Mouse (Mus musculus): ENCODE measurements around the gene Pla2g4a. TPM values are rescaled to one million over a fixed set of nuclear protein-coding genes. Genes with fewer than 3 reads are reported as not detected.

The Pla2g4a gene
- polyA plus RNA-seq, 1 experiment: 1.4 TPM

- DNase-seq (ENCODE audit: low read depth): no peak
- TF ChIP-seq CTCF (IDR thresholded peaks at IDR 0.05; ENCODE audit: borderline replicate concordance, extremely low read depth, insufficient read depth, insufficient read length) (no peak), POLR2A (IDR thresholded peaks at IDR 0.05; ENCODE audit: borderline replicate concordance, extremely low read depth, insufficient read depth, insufficient read length, poor library complexity, severe bottlenecking) (no peak)
Measured at GRCm38 (mm10) chr1:149840961-149841416, 120.1 kb downstream of the Pla2g4a start.

- TF ChIP-seq POLR2A (IDR thresholded peaks at IDR 0.05; ENCODE audit: borderline replicate concordance, extremely low read depth, insufficient read depth, insufficient read length, poor library complexity, severe bottlenecking) (no peak), CTCF (IDR thresholded peaks at IDR 0.05; ENCODE audit: borderline replicate concordance, extremely low read depth, insufficient read depth, insufficient read length) (no peak)
- no peak for DNase-seq (ENCODE audit: low read depth)
Measured at GRCm38 (mm10) chr1:149840312-149840930, 120.7 kb downstream of the Pla2g4a start.

DNA sequence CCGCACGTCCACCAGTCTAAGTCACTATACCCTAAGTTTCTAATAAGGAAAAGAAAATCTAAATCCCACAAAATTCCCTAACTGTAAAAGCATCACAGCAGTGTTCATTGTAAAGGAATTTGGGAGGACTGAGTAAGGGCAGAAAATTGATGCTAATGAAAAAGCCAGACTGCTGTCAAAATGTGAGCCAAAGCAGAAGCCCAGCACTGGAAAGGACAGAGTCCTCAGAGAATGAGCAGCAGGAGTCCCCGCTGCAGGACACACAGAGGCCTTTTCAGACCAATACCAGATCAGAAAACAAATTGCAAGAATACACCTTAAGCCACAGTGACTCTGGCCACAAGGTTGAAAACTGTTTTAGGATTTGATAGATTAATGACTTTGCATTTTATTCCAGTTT is 124.6 kb downstream of the Pla2g4a start:
- DNase-seq (ENCODE audit: low read depth): no peak
- no peak for TF ChIP-seq CTCF (IDR thresholded peaks at IDR 0.05; ENCODE audit: borderline replicate concordance, extremely low read depth, insufficient read depth, insufficient read length)
- TF ChIP-seq POLR2A (IDR thresholded peaks at IDR 0.05; ENCODE audit: borderline replicate concordance, extremely low read depth, insufficient read depth, insufficient read length, poor library complexity, severe bottlenecking): no peak

- DNase-seq (ENCODE audit: low read depth): no peak
- TF ChIP-seq CTCF (IDR thresholded peaks at IDR 0.05; ENCODE audit: borderline replicate concordance, extremely low read depth, insufficient read depth, insufficient read length) (no peak), POLR2A (IDR thresholded peaks at IDR 0.05; ENCODE audit: borderline replicate concordance, extremely low read depth, insufficient read depth, insufficient read length, poor library complexity, severe bottlenecking) (no peak)
Measured at GRCm38 (mm10) chr1:149833876-149834275, 127.2 kb downstream of the Pla2g4a start.

DNA sequence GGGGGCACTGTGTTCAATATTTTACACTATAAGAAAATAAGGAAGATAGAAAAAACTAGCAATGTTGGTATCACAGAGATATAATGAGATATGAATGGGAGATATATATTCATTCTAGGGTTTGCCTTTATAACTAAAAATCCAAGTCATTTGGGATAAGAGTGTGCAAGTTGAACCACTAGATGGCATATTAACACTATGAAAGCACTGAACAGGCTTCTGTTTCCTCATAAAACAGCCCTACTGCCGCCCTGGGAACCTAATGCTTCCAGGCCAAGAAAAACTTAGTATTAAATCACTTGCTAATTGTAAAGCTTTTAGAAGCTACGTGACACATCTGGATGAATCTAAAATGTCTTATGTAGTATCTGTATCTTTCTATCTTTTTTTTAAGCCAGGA is 128.1 kb downstream of the Pla2g4a start:
- DNase-seq (ENCODE audit: low read depth): peak; percentile 85
- peak; percentile 50 for TF ChIP-seq CTCF (IDR thresholded peaks at IDR 0.05; ENCODE audit: borderline replicate concordance, extremely low read depth, insufficient read depth, insufficient read length)
- no peak for TF ChIP-seq POLR2A (IDR thresholded peaks at IDR 0.05; ENCODE audit: borderline replicate concordance, extremely low read depth, insufficient read depth, insufficient read length, poor library complexity, severe bottlenecking)

GRCm38 (mm10) chr1:149832514-149832913 is 128.6 kb downstream of the Pla2g4a start:
- DNase-seq (ENCODE audit: low read depth): peak; percentile 38
- no peak for TF ChIP-seq POLR2A (IDR thresholded peaks at IDR 0.05; ENCODE audit: borderline replicate concordance, extremely low read depth, insufficient read depth, insufficient read length, poor library complexity, severe bottlenecking)
- TF ChIP-seq CTCF (IDR thresholded peaks at IDR 0.05; ENCODE audit: borderline replicate concordance, extremely low read depth, insufficient read depth, insufficient read length): no peak

DNA sequence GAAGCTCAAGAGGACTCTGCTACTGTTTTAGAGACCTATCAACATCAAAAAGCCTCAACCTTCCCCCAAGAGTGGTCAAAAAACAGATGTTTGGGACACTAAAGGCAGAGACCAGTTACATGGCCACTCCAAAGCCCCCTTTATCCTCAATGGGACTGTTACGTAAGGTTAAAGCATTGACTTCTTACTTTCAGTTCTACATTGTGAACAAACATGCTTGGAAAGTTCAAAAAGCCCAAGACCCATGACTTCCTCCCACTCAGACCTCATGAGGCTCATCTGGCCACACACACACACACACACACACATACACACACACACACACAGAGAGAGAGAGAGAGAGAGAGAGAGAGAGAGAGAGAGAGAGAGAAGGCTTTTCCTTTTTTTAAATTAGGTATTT is 130.0 kb downstream of the Pla2g4a start:
- DNase-seq (ENCODE audit: low read depth): no peak
- no peak for TF ChIP-seq CTCF (IDR thresholded peaks at IDR 0.05; ENCODE audit: borderline replicate concordance, extremely low read depth, insufficient read depth, insufficient read length)
- TF ChIP-seq POLR2A (IDR thresholded peaks at IDR 0.05; ENCODE audit: borderline replicate concordance, extremely low read depth, insufficient read depth, insufficient read length, poor library complexity, severe bottlenecking): no peak

- no peak for TF ChIP-seq POLR2A (IDR thresholded peaks at IDR 0.05; ENCODE audit: borderline replicate concordance, extremely low read depth, insufficient read depth, insufficient read length, poor library complexity, severe bottlenecking)
- no peak for TF ChIP-seq CTCF (IDR thresholded peaks at IDR 0.05; ENCODE audit: borderline replicate concordance, extremely low read depth, insufficient read depth, insufficient read length)
- DNase-seq (ENCODE audit: low read depth): no peak
Measured at GRCm38 (mm10) chr1:149813616-149814345, 147.3 kb downstream of the Pla2g4a start.

- peak; percentile 21; the same call in 1 of the 2 replicates for TF ChIP-seq CTCF (IDR thresholded peaks at IDR 0.05; ENCODE audit: borderline replicate concordance, extremely low read depth, insufficient read depth, insufficient read length)
- TF ChIP-seq POLR2A (IDR thresholded peaks at IDR 0.05; ENCODE audit: borderline replicate concordance, extremely low read depth, insufficient read depth, insufficient read length, poor library complexity, severe bottlenecking): no peak
- peak; percentile 30 for DNase-seq (ENCODE audit: low read depth)
Measured at GRCm38 (mm10) chr1:149809527-149809926, 151.6 kb downstream of the Pla2g4a start.

Other genes starting within 250 kb of the Pla2g4a start
- 0.08 and 0.15 TPM in 2 replicates for gene Ptgs2, start 138.7 kb upstream of the Pla2g4a start, polyA plus RNA-seq (2012; rRNA removed)

All from brain, embryonic 14.5 days (tissue).